Mouse (Mus musculus) B cell, adult 2 months (primary cell): ENCODE data around the gene Cntnap1.
A peak's percentile ranks its signal among the peaks of the same experiment; 100 is the strongest.
"Not testable (repeated sequence)": the region's sequence is repeated elsewhere in the genome, so short reads cannot be mapped to it uniquely, and the experiment has no call there.

ENCODE experiments used
- DNase-seq, 2 experiments: peaks; one replicate each; pipeline ENCODE4 v3.0.0; 2022

The Cntnap1 gene

DNA sequence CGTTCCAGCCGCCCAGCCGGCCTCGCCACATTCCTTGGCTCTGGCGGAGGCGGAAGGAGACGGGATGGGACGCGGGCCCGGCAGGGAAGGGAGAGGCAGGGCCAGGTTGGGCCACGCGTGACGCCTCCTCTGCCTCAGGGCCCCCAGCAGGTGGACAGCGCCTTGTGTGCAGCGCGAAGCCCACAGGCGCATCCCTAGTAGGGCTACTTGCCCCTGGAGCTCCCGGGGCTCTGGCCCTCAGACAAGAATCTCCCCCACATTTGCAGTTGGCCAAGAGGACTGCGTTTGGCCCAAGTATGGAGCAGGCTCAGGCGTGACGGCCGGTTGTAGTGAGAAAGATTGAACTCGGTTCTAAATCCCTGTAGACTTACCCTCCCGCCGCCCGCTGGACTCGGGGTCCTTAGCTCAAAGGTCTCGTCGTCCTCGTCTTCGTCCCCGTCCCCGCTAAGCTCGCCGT lies at the start of gene Cntnap1:
Cntnap1 (plus strand) TSS at position 170 of the 457 bp plus-strand sequence.
- no peak for DNase-seq

DNA sequence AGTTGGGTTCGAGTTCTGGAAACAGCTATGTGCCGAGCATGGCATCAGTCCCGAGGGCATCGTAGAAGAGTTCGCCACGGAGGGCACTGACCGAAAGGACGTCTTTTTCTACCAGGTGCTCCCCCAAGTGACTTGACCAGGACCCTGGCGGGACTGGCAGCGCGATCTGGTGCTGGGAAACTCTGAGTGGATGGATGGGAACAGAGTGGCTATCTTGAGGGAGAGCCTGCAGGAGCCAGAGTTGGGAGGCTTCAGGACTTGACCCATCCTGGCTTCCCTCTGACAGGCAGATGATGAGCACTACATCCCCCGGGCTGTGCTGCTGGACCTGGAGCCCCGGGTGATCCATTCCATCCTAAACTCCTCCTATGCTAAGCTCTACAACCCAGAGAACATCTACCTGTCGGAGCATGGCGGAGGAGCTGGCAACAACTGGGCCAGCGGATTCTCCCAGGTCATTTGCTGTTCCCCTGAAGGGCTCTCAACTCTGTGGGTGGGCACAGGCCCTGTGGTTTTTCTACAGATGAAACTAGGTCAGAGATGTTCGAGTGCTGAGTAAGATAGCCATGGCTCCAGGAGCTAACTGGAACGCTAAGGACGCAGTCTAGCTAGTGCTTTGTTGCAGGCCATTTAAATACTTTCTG lies 49.7 kb upstream of the Cntnap1 start:
- no peak for DNase-seq

DNA sequence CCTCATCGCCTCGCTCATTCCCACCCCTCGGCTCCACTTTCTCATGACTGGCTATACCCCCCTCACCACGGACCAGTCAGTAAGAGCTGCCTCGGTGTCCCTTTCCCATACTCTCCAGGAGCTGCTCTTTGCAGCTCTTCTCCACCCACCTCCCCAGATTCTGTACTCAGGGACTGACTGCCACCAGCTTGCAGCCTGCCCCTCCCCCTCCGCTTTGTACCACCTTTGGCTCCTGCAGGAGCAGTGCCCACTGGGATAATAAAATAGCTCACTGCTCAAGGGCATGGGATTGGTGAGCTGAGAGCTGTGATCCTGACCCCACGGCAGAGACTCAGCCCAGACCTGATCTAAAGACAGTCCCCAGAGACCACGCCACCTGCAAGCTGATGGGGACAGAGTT lies 45.8 kb upstream of the Cntnap1 start:
- not testable (repeated sequence) for DNase-seq

DNA sequence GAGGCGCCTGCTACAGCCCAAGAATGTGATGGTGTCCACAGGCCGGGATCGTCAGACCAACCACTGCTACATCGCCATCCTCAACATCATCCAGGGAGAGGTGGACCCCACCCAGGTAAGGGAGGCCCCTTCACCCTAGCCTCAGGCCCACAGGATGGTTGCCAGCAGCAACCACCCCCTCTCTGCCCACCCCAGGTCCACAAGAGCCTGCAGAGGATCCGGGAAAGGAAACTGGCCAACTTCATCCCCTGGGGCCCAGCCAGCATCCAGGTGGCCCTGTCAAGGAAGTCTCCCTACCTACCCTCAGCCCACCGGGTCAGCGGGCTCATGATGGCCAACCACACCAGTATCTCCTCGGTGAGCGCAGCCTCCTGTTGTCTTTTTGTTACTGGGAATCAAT lies 45.3 kb upstream of the Cntnap1 start:
- DNase-seq = not testable (repeated sequence)

DNA sequence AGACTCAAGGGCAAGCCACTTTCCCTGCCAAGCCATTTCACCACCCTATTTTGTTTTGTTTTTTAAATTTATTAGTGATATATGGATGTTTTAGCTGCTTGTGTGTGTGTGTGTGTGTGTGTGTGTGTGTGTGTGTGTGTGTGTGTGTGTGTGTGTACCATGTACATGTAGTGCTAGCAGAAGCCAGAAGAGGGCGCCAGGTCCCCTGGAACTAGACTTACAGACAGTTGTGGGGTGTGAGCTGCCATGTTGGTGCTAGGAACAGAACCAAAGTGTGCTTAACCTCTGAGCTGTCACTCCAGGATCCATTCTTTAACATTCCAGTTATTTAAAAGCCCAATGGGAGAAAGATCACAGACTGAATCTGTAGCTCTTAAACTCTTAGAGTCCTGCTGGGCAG lies 43.2 kb upstream of the Cntnap1 start:
- peak; percentile 67 to 69 for DNase-seq

DNA sequence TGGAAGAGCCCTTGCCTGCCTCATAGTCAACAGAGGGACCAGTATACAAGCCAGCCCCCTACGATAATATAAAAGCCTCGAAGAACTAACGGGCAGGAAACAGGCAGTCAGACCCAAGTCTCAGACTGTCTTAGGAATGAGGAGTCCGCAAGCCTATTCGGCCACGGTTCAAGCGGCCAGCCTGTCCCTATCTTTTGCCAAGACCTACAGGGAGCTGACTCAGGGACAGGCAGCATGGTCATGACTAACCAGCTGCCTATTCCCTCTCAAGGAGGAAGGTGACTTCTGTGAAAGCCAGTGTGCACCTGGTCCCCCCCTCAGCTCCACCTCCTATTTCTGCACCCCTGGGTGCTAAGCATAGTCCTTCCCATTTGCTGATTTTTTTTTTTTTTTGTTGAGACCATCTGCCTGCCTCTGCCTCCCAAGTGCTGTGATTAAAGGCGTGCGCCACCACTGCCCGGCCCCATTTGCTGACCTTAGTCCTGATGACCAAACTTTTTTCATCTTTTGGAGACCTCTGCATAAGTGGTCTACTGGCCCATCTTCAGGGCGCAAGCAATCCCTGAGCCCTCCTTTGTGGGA lies 41.2 kb upstream of the Cntnap1 start:
- no peak for DNase-seq

DNA sequence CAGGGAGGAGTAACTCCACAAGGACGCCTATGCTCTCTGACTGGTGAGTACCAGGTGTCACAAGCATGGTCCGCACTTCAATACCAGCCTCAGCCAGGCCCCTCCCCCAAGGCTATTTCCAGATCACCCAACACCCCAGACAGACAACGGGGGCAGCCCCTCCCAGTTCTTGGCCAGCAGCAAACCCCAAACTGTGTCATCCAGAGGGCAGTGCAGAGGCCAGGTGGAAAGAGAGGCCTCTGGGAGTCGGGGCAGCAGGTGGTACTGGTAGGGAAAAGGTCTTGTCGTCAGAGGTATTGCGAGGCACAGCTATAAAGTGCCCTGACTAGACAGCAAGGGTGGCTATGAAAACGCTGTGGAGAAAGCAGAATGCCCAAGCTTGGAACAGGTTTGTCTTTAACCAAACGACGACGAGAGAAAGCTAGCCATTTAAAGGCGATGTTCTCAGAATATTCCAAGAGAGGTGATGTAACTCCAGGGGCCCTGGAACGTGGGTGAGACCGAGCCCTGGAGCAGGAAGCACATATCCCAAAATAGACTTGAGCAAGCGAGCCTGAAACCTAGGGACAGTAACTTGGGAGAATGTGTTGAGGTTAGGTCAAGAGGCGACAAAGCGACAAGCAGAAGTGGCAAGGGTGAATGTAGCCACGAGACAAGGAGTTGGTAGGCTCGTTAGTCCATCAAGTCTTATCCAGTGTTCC lies 40.1 kb upstream of the Cntnap1 start:
- no peak for DNase-seq

DNA sequence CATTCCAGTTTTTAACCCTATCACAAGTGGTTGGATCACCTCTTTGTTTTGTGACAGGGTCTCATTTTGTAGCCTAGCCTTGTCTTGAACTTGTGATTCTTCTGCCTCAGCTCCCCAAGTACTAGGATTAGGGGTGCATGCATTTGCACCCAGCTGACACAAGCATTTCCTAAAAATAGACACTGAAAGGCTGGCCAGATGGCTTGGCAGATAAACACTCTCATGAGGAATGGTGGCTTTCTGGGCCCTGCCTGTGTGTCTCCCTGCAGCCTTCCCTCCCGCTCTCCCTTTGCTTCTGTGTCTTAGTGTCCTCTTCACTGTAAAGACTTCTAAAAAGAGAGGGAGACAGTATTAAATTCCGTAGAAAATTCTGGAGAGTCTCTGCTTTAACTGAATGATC lies 39.1 kb upstream of the Cntnap1 start:
- DNase-seq = no peak

DNA sequence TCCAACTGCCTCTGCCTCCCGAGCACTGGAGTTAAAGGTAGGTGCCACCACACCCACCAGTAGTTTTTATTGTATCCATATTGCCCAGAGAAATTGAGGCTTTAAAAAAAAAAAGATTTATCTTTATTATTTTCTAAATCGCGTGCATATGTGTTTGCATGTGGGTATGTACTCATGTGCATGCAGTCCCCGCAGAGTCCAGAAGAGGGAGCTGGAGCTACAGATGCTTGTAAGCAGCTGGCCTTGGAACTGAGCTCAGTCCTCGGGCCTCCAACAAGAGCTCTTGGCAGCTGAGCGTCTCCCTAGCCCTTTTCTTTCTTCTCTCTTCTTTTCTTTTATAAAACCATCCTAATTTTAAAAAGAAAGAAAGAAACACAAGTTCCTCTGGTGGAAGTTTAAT lies 38.6 kb upstream of the Cntnap1 start:
- peak in 1 of 2 experiments; percentile 28 for DNase-seq

DNA sequence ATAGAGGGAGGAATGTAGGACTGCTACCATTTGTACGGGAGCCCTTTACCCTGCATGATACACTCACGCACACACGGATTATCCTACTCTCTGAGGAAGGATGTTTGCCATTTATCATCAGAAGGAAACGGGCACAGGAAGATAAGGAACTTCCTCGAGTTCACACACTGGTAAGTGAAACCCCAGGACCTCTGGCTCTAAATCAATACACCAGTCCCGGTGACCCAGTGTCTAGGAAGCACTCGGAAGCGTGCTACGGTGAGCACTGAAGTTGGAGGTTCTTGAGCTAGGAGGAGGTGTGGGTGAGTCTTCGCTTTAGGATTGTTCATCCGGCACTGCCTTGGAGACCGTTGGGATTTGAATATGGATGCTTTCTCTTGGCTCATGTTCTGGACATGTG lies 37.3 kb upstream of the Cntnap1 start:
- DNase-seq = no peak

DNA sequence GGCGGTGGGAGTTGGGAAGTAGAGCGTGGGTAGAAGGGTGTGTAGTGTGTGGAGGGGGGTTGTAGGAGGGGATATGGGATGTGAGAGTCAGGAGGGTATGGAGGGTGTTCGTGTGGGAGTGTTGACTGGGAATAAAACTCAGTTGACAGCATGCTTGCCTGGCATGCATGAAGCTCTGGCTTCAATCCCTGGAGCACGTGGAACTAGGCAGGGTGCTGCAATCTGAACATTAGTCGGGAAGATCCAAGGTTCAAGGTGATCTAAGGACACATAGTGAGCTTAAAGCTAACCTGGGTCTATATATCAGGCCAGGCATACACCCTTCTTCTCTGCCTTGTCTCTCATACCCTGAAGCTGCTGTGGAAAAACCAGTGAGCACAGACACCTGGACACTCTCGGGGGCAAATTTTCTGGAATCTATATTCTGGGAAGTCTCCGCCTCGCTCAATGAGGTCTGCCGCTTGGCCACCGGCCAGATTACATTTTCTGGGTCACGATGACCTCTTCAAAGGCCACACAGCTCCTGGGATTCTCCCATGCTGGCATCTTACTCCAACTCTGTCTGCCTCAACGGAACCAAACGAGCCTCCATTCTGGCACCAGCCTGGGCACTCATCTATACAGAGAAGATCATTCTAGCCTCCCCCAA lies 36.0 kb upstream of the Cntnap1 start:
- DNase-seq = no peak

DNA sequence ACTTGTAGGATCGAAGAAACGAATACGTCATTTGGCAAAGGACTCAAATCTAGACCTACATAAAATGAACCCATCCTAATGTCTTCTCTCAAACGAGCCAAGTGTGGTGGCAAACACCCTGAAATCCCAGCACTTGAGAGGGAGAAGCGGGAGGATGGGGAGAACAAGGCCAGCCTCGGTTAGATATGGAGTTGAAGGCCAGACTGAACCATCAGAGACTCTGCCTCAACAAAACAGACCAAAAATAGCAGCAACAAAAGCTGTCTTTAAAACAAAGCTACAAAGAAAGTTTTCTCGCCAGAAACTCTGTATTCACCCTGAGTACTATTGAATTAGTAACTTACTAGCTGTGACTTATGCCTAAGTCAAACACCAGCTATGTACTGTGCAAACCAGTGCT lies 33.3 kb upstream of the Cntnap1 start:
- DNase-seq = no peak

DNA sequence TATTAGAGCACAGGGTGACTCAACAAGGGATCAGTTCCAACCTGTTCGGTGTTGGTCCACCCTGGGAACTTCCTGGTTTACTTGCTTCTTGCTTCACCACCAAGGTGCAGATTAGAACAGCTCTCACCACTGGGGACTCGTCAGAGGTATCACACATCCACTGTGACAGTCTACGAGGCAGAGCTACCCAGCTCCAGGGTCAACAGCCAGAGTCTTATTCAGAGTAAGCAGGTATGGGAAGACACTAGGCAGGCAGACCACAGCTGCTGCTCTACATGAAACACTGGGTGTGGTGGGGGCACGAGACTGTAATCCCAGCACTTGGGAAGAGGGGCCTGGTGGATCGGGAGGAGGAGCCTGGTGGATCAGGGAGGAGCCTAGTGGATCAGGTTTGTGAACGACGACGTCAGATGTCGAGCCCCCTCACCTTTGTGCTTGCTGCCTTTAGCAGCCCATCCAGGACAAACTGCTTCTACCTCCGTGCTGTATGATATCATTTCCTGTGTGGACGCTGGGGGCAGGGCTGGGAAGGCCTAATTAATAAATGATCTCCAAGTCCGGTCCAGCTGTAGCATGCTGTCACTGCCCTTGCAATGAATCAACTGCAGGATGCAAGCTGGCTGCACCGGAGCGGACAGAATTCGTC lies 31.7 kb upstream of the Cntnap1 start:
- no peak for DNase-seq

DNA sequence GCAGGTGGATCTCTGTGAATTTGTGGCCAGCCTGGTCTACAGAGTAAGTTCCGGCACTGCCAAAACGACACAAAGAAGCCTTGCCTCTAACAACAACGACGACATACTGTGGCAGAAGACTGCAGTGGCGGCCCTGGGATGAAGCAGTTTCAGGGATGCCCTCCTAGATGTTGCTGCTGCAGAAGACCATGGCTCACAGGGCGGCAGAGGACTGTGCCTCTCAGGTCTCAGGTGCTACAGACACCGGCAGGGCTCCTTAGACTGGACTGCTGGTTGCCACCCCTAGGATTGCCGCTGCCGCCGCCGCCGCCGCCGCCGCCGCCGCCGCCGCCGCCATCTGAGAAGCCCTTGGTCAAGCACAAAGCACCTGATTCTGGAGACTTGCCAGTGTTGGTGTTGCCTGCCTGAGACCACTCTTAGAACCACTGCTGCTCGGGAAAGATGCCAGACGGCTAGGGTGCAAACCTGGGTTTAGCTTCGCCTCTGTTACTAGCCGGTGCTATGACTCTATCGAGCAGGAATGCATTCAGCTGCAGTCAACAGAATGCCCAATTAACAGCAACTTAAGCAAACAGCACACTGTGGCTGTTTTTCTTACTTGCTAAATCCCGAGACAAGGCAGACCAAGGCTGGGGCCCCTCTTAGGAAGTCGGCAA lies 30.0 kb upstream of the Cntnap1 start:
- DNase-seq = no peak

DNA sequence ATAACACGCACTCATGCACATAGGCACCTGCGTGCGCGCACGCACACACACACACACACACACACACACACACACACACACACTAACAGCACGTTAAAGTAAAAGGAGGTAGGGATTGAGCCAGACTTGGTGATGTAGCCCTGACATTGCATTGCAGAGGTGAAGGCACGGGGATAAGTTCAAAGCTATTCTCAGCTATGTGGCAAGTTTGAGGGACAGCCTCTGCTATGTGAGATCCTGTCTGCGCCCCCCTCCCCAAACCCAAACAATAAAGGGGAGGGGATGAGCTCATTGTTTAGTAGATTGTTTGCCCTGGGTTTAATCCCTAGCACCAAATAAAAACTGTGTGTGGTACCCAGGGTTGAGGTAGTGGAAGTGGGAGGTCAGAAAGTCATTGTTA lies 29.2 kb upstream of the Cntnap1 start:
- no peak for DNase-seq

DNA sequence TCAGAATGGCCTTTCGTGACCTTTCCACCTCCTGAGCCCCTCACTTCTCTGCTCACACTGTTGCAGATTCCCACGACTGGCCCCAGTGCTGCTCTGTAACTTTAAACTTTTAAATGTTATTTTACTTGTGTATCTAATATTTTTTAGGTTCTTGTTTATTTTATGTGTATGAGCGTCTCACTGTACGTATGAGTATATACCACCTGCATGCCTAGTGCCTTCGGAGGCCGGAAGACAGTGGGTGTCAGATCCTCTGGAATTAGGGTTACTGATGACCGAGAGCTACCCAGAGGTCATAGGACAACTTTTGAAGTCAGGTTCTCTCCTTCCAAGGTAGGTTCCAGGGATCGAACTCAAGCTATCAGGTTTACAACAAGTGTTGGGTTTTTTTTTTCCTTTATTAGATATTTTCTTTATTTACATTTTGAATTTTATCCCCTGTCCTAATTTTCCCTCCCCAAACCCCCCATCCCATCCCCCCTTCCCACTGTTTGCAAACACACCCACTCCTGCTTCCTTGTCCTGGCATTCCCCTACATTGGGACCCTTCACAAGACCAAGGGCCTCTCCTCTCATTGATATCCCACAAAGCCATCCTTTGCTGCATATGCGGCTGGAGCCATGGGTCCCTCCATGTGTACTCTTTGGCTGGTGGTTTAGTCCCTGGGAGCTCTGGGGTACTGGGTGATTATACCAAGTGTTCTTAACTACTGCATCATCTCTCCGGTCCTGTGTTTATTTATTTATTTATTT lies 27.9 kb upstream of the Cntnap1 start:
- no peak for DNase-seq

DNA sequence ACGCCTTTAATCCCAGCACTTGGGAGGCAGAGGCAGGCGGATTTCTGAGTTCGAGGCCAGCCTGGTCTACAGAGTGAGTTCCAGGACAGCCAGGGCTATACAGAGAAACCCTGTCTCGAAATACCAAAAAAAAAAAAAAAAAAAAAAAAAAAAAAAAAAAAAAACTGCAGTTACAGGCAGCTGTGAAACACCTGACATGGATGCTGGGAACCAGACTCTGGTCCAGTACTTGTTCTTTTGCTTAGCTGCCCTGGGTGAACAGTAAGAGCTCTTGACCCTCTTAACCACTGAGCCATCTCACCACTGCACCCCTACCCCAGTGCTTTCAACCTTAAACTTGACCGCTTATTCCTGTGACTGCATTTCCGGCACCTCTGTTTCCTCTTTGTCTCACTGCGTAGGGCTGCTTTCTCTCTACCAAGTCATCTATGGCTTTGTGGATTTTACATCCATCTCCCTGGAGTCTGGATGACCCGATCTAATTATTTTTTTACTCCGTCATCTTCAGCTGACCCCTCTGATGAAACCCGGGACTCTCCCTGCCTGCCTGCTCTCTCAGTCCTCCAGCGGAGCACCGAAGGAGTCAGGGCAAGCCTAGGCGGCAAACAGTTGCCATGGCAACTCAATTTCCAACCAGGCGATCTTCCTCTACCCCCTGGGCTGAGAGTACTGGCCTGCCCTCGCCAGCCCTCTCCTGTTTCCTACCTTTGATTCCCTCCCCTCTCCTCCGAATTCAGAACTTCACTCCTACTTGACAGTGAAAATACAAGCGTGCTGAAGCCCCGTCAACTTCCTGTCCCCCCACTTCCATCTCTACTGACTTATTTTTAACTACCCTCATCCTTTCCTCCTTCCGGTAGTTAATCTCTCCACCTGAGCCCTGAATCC lies 26.7 kb upstream of the Cntnap1 start:
- peak; percentile 62 to 72 for DNase-seq

DNA sequence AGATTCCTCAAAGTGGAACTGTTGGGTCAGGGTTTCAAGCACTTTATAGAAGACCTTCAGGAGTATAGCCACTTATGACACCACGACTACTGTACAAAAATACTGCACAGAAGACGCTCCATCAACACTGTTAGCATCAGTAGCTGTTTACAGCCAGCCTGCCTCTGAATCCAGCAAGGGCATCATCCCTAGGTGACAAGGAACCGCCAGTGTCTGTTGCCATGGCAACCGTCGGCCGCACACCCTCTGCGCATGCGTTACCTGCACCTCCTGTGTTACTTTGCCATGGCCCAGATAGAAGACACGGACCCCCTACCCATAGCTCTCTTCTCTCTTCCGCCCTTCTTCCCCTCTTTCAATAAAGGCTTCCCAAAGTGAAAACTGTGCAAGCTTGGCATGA lies 23.9 kb upstream of the Cntnap1 start:
- DNase-seq = no peak

DNA sequence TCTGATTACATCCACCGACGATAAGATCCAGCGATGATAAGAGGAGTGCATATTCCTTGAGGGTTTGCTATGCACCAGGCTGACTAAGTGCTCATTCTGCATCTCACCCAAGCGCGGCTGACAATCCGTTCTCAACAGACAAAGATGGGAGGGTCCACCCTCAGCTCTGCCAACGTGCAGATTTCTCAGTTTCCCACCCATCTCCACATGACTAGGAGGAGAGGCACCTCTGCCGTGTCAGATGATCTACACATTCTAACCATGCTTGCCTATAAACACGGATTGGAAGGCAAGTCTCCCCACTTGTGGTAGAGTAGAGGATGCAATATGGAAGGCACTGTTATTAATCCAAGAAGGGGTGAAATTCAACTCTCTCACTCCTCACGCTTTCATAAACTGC lies 21.6 kb upstream of the Cntnap1 start:
- DNase-seq = no peak

DNA sequence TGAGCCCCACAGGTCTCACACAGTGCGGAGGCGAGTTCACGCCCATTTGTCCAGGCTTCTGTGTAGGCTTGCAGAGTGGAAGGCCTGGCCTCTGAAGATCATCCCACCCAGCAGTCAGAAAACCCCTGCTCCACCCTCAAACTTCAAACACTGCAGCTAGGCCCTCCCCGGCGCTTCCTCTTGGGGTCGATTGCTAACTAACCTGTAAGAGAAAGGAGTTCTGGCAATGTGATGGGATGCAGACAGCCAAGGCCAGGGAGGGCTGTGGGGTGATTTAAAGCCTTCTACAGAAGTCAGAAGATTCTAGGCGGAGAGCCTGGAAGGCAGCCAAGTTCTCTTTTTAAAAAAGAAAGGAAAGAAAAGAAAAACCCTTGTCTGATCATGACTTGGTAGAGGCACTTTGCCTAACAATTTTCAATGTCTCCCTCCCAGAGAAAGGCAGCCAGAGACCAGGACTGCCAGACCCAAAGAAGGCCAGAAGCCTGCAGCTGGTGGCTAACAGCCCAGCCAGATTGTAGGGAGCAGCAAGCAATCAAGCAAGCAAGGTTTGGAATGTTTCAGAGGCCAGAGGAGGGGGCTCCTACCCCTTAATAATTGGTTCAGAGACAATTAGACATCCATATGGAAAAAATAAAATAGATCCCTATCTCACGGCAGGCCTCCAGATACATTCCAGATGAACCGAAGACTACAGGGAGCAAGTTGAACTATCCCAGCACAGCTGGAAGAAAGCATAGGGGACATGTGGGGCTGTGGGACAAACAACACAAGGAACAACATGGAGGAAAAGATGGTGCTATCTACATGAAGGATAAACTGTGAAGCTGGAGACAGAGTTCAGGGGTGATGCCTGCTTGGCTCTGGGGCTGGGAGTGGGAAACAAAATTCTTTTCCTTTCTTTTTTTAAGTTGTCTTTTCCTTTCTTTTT lies 20.9 kb upstream of the Cntnap1 start:
- DNase-seq = no peak
